Comparison of ENCODE assay signal across 11 mouse cellular contexts in genomic region chr6:97222321-97222720, GRCm38 (mm10). TPM values are rescaled to one million over a fixed set of nuclear protein-coding genes. Genes with fewer than 3 reads are reported as not detected.
A peak's percentile ranks its signal among the peaks of the same experiment; 100 is the strongest.
DNase-seq lines count a peak whose midpoint lies in the region; ATAC-seq and TF ChIP-seq lines count a peak whose summit lies in the region.
"Had no signal": no experiment of that assay in that cellular context is flagged by ENCODE, and none has a peak within 500 bp of the region (broad histone marks: within the 10 kb centered on the region; RNA-seq: fewer than 3 reads in every experiment).

No protein-coding gene starts in this region.

- H3K36me3 ChIP-seq in heart, embryonic 14.5 days (ENCODE audit: control insufficient read depth, insufficient read depth, low read length) = peaks cover 18% of the 10 kb centered on the region; the same call in 1 of the 2 replicates
- H3K36me3 ChIP-seq in megakaryocyte, embryonic 14.5 days (replicated peaks; ENCODE audit: low read length) = peaks cover 59% of the 10 kb centered on the region

- H3K4me2 ChIP-seq in heart, embryonic 14.5 days (ENCODE audit: low read length) = peak overlapping the region; percentile 54

- no peak for TF ChIP-seq POLR2A in embryonic fibroblast, embryonic 13.5 days (IDR thresholded peaks at IDR 0.05; ENCODE audit: low read depth, low read length)

- H3K27ac ChIP-seq in heart, embryonic 14.5 days (replicated peaks in 1 of 2; ENCODE audit: control insufficient read depth in 1 of 2, insufficient read depth in 1 of 2, low read depth in 2 of 2, low read length in 2 of 2) = peak overlapping the region; percentile 14 to 81; a peak in 3 of 4 replicates
- H3K27ac ChIP-seq in embryonic fibroblast, embryonic 13.5 days (ENCODE audit: insufficient read depth, low read length) = peak overlapping the region; percentile 59

- no peak overlapping the region for H3K9ac ChIP-seq in heart, embryonic 14.5 days (ENCODE audit: low read length)

- no peaks in the 10 kb centered on the region for H3K9me3 ChIP-seq in heart, embryonic 14.5 days (ENCODE audit: control insufficient read depth, low read length)
- H3K9me3 ChIP-seq in megakaryocyte, embryonic 14.5 days = no peaks in the 10 kb centered on the region

- no peak for DNase-seq in heart, postnatal 10 days
- DNase-seq in CD4-positive helper T cell, adult 2 months (ENCODE audit: low read depth, low spot score) = peak; percentile 35
- no peak for DNase-seq in cerebellum, adult 9-11 months
- no peak for DNase-seq in embryo, embryonic 9.5 days (ENCODE audit: extremely low spot score)
- no peak for DNase-seq in thymus, postnatal 4 days

- intact Hi-C loops in heart, postnatal 10 days (cut with DNase I) = no loop called here

- H3K4me1 ChIP-seq in heart, embryonic 14.5 days (ENCODE audit: control insufficient read depth in 2 of 2, insufficient read depth in 2 of 2, low read length in 2 of 2) = peaks cover 22 to 51% of the 10 kb centered on the region in 2 experiments
- H3K4me1 ChIP-seq in embryonic fibroblast, embryonic 13.5 days (ENCODE audit: control insufficient read depth, insufficient read depth, low read length) = peaks cover 21% of the 10 kb centered on the region
- H3K4me1 ChIP-seq in megakaryocyte, embryonic 14.5 days = peaks cover 89% of the 10 kb centered on the region

- no peak for TF ChIP-seq CTCF in embryonic fibroblast, embryonic 13.5 days (IDR thresholded peaks at IDR 0.05; ENCODE audit: borderline replicate concordance, insufficient read depth, low read length)

- 51% methylated on average over 6 of the region's 6 CpGs for WGBS in heart, embryonic 14.5 days

- no peak for ATAC-seq in heart, embryonic 14.5 days (ENCODE audit: insufficient number of reproducible peaks, insufficient read depth, low FRiP score, low read depth)
- ATAC-seq: lung, postnatal 0 days had no signal

- no peak overlapping the region for H3K4me3 ChIP-seq in heart, embryonic 14.5 days (ENCODE audit: control insufficient read depth in 1 of 2, insufficient read depth in 1 of 2, low read depth in 1 of 2, low read length in 2 of 2)
- H3K4me3 ChIP-seq in embryonic fibroblast, embryonic 13.5 days (ENCODE audit: insufficient read depth, low read length) = no peak overlapping the region
- peak overlapping the region; percentile 87 for H3K4me3 ChIP-seq in megakaryocyte, embryonic 14.5 days (replicated peaks)

- H3K27me3 ChIP-seq in heart, embryonic 14.5 days (ENCODE audit: control insufficient read depth, insufficient read depth, low read length) = no peaks in the 10 kb centered on the region
- H3K27me3 ChIP-seq in megakaryocyte, embryonic 14.5 days (replicated peaks) = no peaks in the 10 kb centered on the region

RNA-seq across cellular contexts. Expression of gene Arl6ip5, which starts 11.8 kb away (rescaled TPM):
- 57.9 and 65.1 TPM in 2 replicates for polyA plus RNA-seq in heart, embryonic 14.5 days (2014; fragmentation: Nextera tagmentation; extraction: Ambion mirVana)
- 100 to 1,000 TPM in 1 of 2 experiments, 10 to 100 TPM in 1; 98.4 to 107 TPM for total RNA-seq in heart, postnatal 10 days (2021)
- polyA plus RNA-seq in embryonic fibroblast, embryonic 13.5 days (2011; ENCODE audit: insufficient read length, low read depth, missing spikeins) = 140 and 204 TPM in 2 replicates
- polyA plus RNA-seq in megakaryocyte, embryonic 14.5 days (2012; ENCODE audit: insufficient read depth, low replicate concordance) = 8.1 and 25.3 TPM in 2 replicates

RNA-seq across cellular contexts. Expression of gene Uba3, which starts 16.9 kb away (rescaled TPM):
- polyA plus RNA-seq in heart, embryonic 14.5 days (2014; fragmentation: Nextera tagmentation; extraction: Ambion mirVana) = 74.4 and 76.3 TPM in 2 replicates
- total RNA-seq in heart, postnatal 10 days (2021) = 10 to 100 TPM; 74.8 to 75.1 TPM
- 136 and 147 TPM in 2 replicates for polyA plus RNA-seq in embryonic fibroblast, embryonic 13.5 days (2011; ENCODE audit: insufficient read length, low read depth, missing spikeins)
- polyA plus RNA-seq in megakaryocyte, embryonic 14.5 days (2012; ENCODE audit: insufficient read depth, low replicate concordance) = 4.7 and 9.4 TPM in 2 replicates

RNA-seq across cellular contexts. Expression of gene Lmod3, which starts 30.2 kb away (rescaled TPM):
- 21.7 and 23.0 TPM in 2 replicates for polyA plus RNA-seq in heart, embryonic 14.5 days (2014; fragmentation: Nextera tagmentation; extraction: Ambion mirVana)
- 10 to 100 TPM; 45.8 to 66.3 TPM for total RNA-seq in heart, postnatal 10 days (2021)
- not detected in 2 replicates for polyA plus RNA-seq in embryonic fibroblast, embryonic 13.5 days (2011; ENCODE audit: insufficient read length, low read depth, missing spikeins)
- polyA plus RNA-seq in megakaryocyte, embryonic 14.5 days (2012; ENCODE audit: insufficient read depth, low replicate concordance) = not detected in 2 replicates
- total RNA-seq: layer of hippocampus, postnatal 14 days; MEL had no signal

RNA-seq across cellular contexts. Expression of gene Tmf1, which starts 43.4 kb away (rescaled TPM):
- 22.7 and 25.1 TPM in 2 replicates for polyA plus RNA-seq in heart, embryonic 14.5 days (2014; fragmentation: Nextera tagmentation; extraction: Ambion mirVana)
- 10 to 100 TPM; 34.3 to 36.3 TPM for total RNA-seq in heart, postnatal 10 days (2021)
- polyA plus RNA-seq in embryonic fibroblast, embryonic 13.5 days (2011; ENCODE audit: insufficient read length, low read depth, missing spikeins) = 55.8 and 62.6 TPM in 2 replicates
- polyA plus RNA-seq in megakaryocyte, embryonic 14.5 days (2012; ENCODE audit: insufficient read depth, low replicate concordance) = 0.52 and 2.5 TPM in 2 replicates

Comparison
In these comparisons a context has a peak if more than half of its experiments do, and no peak if none do; other contexts are left out.
1. RNA of gene Lmod3, which starts 30.2 kb away (polyA plus RNA-seq): 21.7 to 23.0 TPM in heart, embryonic 14.5 days; not detected in embryonic fibroblast, embryonic 13.5 days and not detected in megakaryocyte, embryonic 14.5 days; every median in the first group is over 10 times any median in the second.